Mouse (Mus musculus) layer of hippocampus, postnatal 10 days (tissue): ENCODE measurements around the gene Frmpd2. TPM values are rescaled to one million over a fixed set of nuclear protein-coding genes. Genes with fewer than 3 reads are reported as not detected.

Experiments used
- DNase-seq, 2 experiments: peaks; one replicate each; pipeline ENCODE4 v3.0.0; 2021; ENCODE audit warnings: low spot score in 2 of 2
- total RNA-seq, 2 experiments: library from RNA; stranded (reverse); gene quantifications; 2 replicates each; pipeline ENCODE4 v1.2.3; 2021

Frmpd2 gene
- total RNA-seq, 2 experiments from 2014 or later: 2.5 to 2.8 TPM

- no peak for DNase-seq
Observed at GRCm38 (mm10) chr14:33506696-33507095, 35.2 kb downstream of the Frmpd2 start.

- no peak for DNase-seq
Observed at GRCm38 (mm10) chr14:33508660-33509059, 37.2 kb downstream of the Frmpd2 start.

- no peak for DNase-seq
Observed at GRCm38 (mm10) chr14:33513877-33514276, 42.4 kb downstream of the Frmpd2 start.

GRCm38 (mm10) chr14:33514756-33515285 lies 43.3 kb downstream of the Frmpd2 start:
- no peak for DNase-seq

- DNase-seq: peak; percentile 65 to 70
Observed at GRCm38 (mm10) chr14:33521538-33521937, 50.0 kb downstream of the Frmpd2 start.

GRCm38 (mm10) chr14:33525272-33525983 lies 53.9 kb downstream of the Frmpd2 start:
- no peak for DNase-seq

GRCm38 (mm10) chr14:33526621-33527020 lies 55.1 kb downstream of the Frmpd2 start:
- DNase-seq: no peak

GRCm38 (mm10) chr14:33527938-33528337 lies 56.4 kb downstream of the Frmpd2 start:
- no peak for DNase-seq

- no peak for DNase-seq
Observed at GRCm38 (mm10) chr14:33531331-33531912, 59.9 kb downstream of the Frmpd2 start.

- DNase-seq: no peak
Observed at GRCm38 (mm10) chr14:33532792-33533191, 61.3 kb downstream of the Frmpd2 start.

- DNase-seq: no peak
Observed at GRCm38 (mm10) chr14:33533516-33533915, 62.0 kb downstream of the Frmpd2 start.

- no peak for DNase-seq
Observed at GRCm38 (mm10) chr14:33535317-33535716, 63.8 kb downstream of the Frmpd2 start.

- DNase-seq: no peak
Observed at GRCm38 (mm10) chr14:33539559-33540167, 68.2 kb downstream of the Frmpd2 start.

- no peak for DNase-seq
Observed at GRCm38 (mm10) chr14:33545565-33546143, 74.2 kb downstream of the Frmpd2 start.

- no peak for DNase-seq
Observed at GRCm38 (mm10) chr14:33548650-33549049, 77.2 kb downstream of the Frmpd2 start.

GRCm38 (mm10) chr14:33549856-33550255 lies 78.4 kb downstream of the Frmpd2 start:
- DNase-seq: peak; percentile 49 to 59

GRCm38 (mm10) chr14:33570737-33571136 lies 99.2 kb downstream of the Frmpd2 start:
- DNase-seq: no peak

- no peak for DNase-seq
Observed at GRCm38 (mm10) chr14:33573643-33574042, 102.1 kb downstream of the Frmpd2 start.

GRCm38 (mm10) chr14:33579771-33580484 lies 108.4 kb downstream of the Frmpd2 start:
- DNase-seq: no peak

GRCm38 (mm10) chr14:33588951-33589350 lies 117.5 kb downstream of the Frmpd2 start, which contains the start of gene Ptpn20:
Gene Ptpn20, plus strand, starts transcription at chr14:33589207.
- DNase-seq: no peak
